Mouse (Mus musculus) thymus, adult 18-20 months (tissue): ENCODE measurements around the gene Npc1l1.

Source experiments
- DNase-seq, 2 experiments: peaks; one replicate each; pipeline ENCODE4 v3.0.0; 2022; ENCODE audit warnings: mixed read lengths in 2 of 2

Gene Npc1l1

GRCm38 (mm10) chr11:6200570-6200969, 29.4 kb downstream of the Npc1l1 start:
- DNase-seq: no peak

- DNase-seq: peak; percentile 67 to 80
Measured at GRCm38 (mm10) chr11:6200087-6200569, 29.8 kb downstream of the Npc1l1 start, which contains the start of gene Nudcd3. Gene Nudcd3, minus strand, starts transcription at chr11:6200415.

- DNase-seq: no peak
Measured at GRCm38 (mm10) chr11:6199410-6200086, 30.4 kb downstream of the Npc1l1 start, which contains the start of gene A730071L15Rik. Gene A730071L15Rik, plus strand, starts transcription at chr11:6200029.

GRCm38 (mm10) chr11:6198449-6198848, 31.5 kb downstream of the Npc1l1 start:
- DNase-seq: no peak

GRCm38 (mm10) chr11:6196780-6197179, 33.2 kb downstream of the Npc1l1 start:
- DNase-seq: no peak

- DNase-seq: peak; percentile 67 to 73
Measured at GRCm38 (mm10) chr11:6187878-6188277, 42.1 kb downstream of the Npc1l1 start.

- DNase-seq: no peak
Measured at GRCm38 (mm10) chr11:6187399-6187798, 42.5 kb downstream of the Npc1l1 start.

GRCm38 (mm10) chr11:6184202-6184935, 45.6 kb downstream of the Npc1l1 start:
- peak in 1 of 2 experiments; percentile 48 for DNase-seq

GRCm38 (mm10) chr11:6183246-6183645, 46.7 kb downstream of the Npc1l1 start:
- DNase-seq: peak in 1 of 2 experiments; percentile 36

GRCm38 (mm10) chr11:6180811-6181399, 49.0 kb downstream of the Npc1l1 start:
- peak in 1 of 2 experiments; percentile 38 for DNase-seq

- DNase-seq: peak in 1 of 2 experiments; percentile 38
Measured at GRCm38 (mm10) chr11:6179194-6179593, 50.7 kb downstream of the Npc1l1 start.

- peak; percentile 49 to 65 for DNase-seq
Measured at GRCm38 (mm10) chr11:6178673-6179166, 51.2 kb downstream of the Npc1l1 start.

- DNase-seq: no peak
Measured at GRCm38 (mm10) chr11:6177781-6178420, 52.0 kb downstream of the Npc1l1 start.

- DNase-seq: no peak
Measured at GRCm38 (mm10) chr11:6175506-6175905, 54.4 kb downstream of the Npc1l1 start.

- no peak for DNase-seq
Measured at GRCm38 (mm10) chr11:6174719-6175118, 55.2 kb downstream of the Npc1l1 start.

- DNase-seq: no peak
Measured at GRCm38 (mm10) chr11:6169041-6169663, 60.8 kb downstream of the Npc1l1 start.

- DNase-seq: no peak
Measured at GRCm38 (mm10) chr11:6166351-6166750, 63.6 kb downstream of the Npc1l1 start.

- DNase-seq: no peak
Measured at GRCm38 (mm10) chr11:6165391-6166081, 64.4 kb downstream of the Npc1l1 start.

GRCm38 (mm10) chr11:6164781-6165180, 65.2 kb downstream of the Npc1l1 start:
- no peak for DNase-seq

GRCm38 (mm10) chr11:6163706-6164105, 66.2 kb downstream of the Npc1l1 start:
- DNase-seq: no peak

GRCm38 (mm10) chr11:6163062-6163461, 66.9 kb downstream of the Npc1l1 start:
- no peak for DNase-seq

GRCm38 (mm10) chr11:6161549-6161948, 68.4 kb downstream of the Npc1l1 start:
- no peak for DNase-seq
